Mouse (Mus musculus): ENCODE measurements around the gene Rapgef5. TPM values are rescaled to one million over a fixed set of nuclear protein-coding genes. Genes with fewer than 3 reads are reported as not detected.

The Rapgef5 gene
- polyA plus RNA-seq, 1 experiment from 2014 or later: 10.4 TPM

- no peaks in the 10 kb centered on the region for H3K9me3 ChIP-seq (ENCODE audit: control insufficient read depth, low read length)
- peaks cover 14% of the 10 kb centered on the region for H3K4me1 ChIP-seq (ENCODE audit: control insufficient read depth, insufficient read depth, low read length)
- no peak overlapping the region for H3K4me2 ChIP-seq
- 19% methylated on average over 3 of the region's 3 CpGs for WGBS
- H3K9ac ChIP-seq (ENCODE audit: low read length): no peak overlapping the region
- H3K4me3 ChIP-seq (ENCODE audit: low read depth, low read length): no peak overlapping the region
- DNase-seq (ENCODE audit: low spot score, missing footprints) (no peak), ATAC-seq (ENCODE audit: low FRiP score) (no peak)
- H3K27me3 ChIP-seq (ENCODE audit: control insufficient read depth, insufficient read depth, low read length): no peaks in the 10 kb centered on the region
- no peaks in the 10 kb centered on the region for H3K36me3 ChIP-seq (ENCODE audit: control insufficient read depth, insufficient read depth, low read length)
- H3K27ac ChIP-seq (ENCODE audit: low read depth, low read length): no peak overlapping the region
Measured at GRCm38 (mm10) chr12:117684788-117685187, 168.5 kb downstream of the Rapgef5 start.

- Histone ChIP-seq H3K27ac (ENCODE audit: low read depth, low read length) (no peak overlapping the region), H3K4me3 (ENCODE audit: low read depth, low read length) (no peak overlapping the region), H3K4me1 (ENCODE audit: control insufficient read depth, insufficient read depth, low read length) (peaks cover 16% of the 10 kb centered on the region), H3K4me2 (no peak overlapping the region), H3K27me3 (ENCODE audit: control insufficient read depth, insufficient read depth, low read length) (no peaks in the 10 kb centered on the region), H3K9ac (ENCODE audit: low read length) (no peak overlapping the region), H3K36me3 (ENCODE audit: control insufficient read depth, insufficient read depth, low read length) (no peaks in the 10 kb centered on the region), H3K9me3 (ENCODE audit: control insufficient read depth, low read length) (no peaks in the 10 kb centered on the region)
- DNase-seq (ENCODE audit: low spot score, missing footprints) (no peak), ATAC-seq (ENCODE audit: low FRiP score) (no peak)
Measured at GRCm38 (mm10) chr12:117685336-117685735, 169.1 kb downstream of the Rapgef5 start.

GRCm38 (mm10) chr12:117686732-117687131 is 170.5 kb downstream of the Rapgef5 start:
- H3K36me3 ChIP-seq (ENCODE audit: control insufficient read depth, insufficient read depth, low read length): no peaks in the 10 kb centered on the region
- 49% methylated on average over 3 of the region's 3 CpGs for WGBS
- H3K9me3 ChIP-seq (ENCODE audit: control insufficient read depth, low read length): no peaks in the 10 kb centered on the region
- no peak for DNase-seq (ENCODE audit: low spot score, missing footprints)
- H3K27me3 ChIP-seq (ENCODE audit: control insufficient read depth, insufficient read depth, low read length): no peaks in the 10 kb centered on the region
- H3K4me3 ChIP-seq (ENCODE audit: low read depth, low read length): no peak overlapping the region
- no peak overlapping the region for H3K27ac ChIP-seq (ENCODE audit: low read depth, low read length)
- no peak overlapping the region for H3K4me2 ChIP-seq
- H3K9ac ChIP-seq (ENCODE audit: low read length): no peak overlapping the region
- ATAC-seq (ENCODE audit: low FRiP score): no peak
- peaks cover 16% of the 10 kb centered on the region for H3K4me1 ChIP-seq (ENCODE audit: control insufficient read depth, insufficient read depth, low read length)

- peak; percentile 97 for DNase-seq (ENCODE audit: low spot score, missing footprints)
- Histone ChIP-seq H3K36me3 (ENCODE audit: control insufficient read depth, insufficient read depth, low read length) (no peaks in the 10 kb centered on the region), H3K27me3 (ENCODE audit: control insufficient read depth, insufficient read depth, low read length) (no peaks in the 10 kb centered on the region), H3K4me1 (ENCODE audit: control insufficient read depth, insufficient read depth, low read length) (peaks cover 15% of the 10 kb centered on the region), H3K4me3 (ENCODE audit: low read depth, low read length) (peak overlapping the region; percentile 38), H3K9ac (ENCODE audit: low read length) (peak overlapping the region; percentile 39), H3K4me2 (peak overlapping the region; percentile 60), H3K27ac (ENCODE audit: low read depth, low read length) (peak overlapping the region; percentile 80), H3K9me3 (ENCODE audit: control insufficient read depth, low read length) (no peaks in the 10 kb centered on the region)
- peak; percentile 89 for ATAC-seq (ENCODE audit: low FRiP score)
- 3% methylated on average over 32 of the region's 32 CpGs for WGBS
Measured at GRCm38 (mm10) chr12:117688655-117689548, 172.6 kb downstream of the Rapgef5 start.

- H3K9me3 ChIP-seq (ENCODE audit: control insufficient read depth, low read length): no peaks in the 10 kb centered on the region
- WGBS: 78% methylated on average over 5 of the region's 5 CpGs
- no peak overlapping the region for H3K4me2 ChIP-seq
- peaks cover 5% of the 10 kb centered on the region for H3K4me1 ChIP-seq (ENCODE audit: control insufficient read depth, insufficient read depth, low read length)
- H3K4me3 ChIP-seq (ENCODE audit: low read depth, low read length): no peak overlapping the region
- no peaks in the 10 kb centered on the region for H3K27me3 ChIP-seq (ENCODE audit: control insufficient read depth, insufficient read depth, low read length)
- ATAC-seq (ENCODE audit: low FRiP score) (no peak), DNase-seq (ENCODE audit: low spot score, missing footprints) (no peak)
- no peaks in the 10 kb centered on the region for H3K36me3 ChIP-seq (ENCODE audit: control insufficient read depth, insufficient read depth, low read length)
- H3K9ac ChIP-seq (ENCODE audit: low read length): no peak overlapping the region
- H3K27ac ChIP-seq (ENCODE audit: low read depth, low read length): no peak overlapping the region
Measured at GRCm38 (mm10) chr12:117691336-117691735, 175.1 kb downstream of the Rapgef5 start.

- Histone ChIP-seq H3K9me3 (ENCODE audit: control insufficient read depth, low read length) (no peaks in the 10 kb centered on the region), H3K27me3 (ENCODE audit: control insufficient read depth, insufficient read depth, low read length) (no peaks in the 10 kb centered on the region), H3K36me3 (ENCODE audit: control insufficient read depth, insufficient read depth, low read length) (no peaks in the 10 kb centered on the region), H3K4me1 (ENCODE audit: control insufficient read depth, insufficient read depth, low read length) (peaks cover 5% of the 10 kb centered on the region), H3K4me3 (ENCODE audit: low read depth, low read length) (no peak overlapping the region), H3K9ac (ENCODE audit: low read length) (no peak overlapping the region), H3K4me2 (no peak overlapping the region), H3K27ac (ENCODE audit: low read depth, low read length) (no peak overlapping the region)
- WGBS: 33% methylated on average over 1 of the region's 1 CpGs
- DNase-seq (ENCODE audit: low spot score, missing footprints) (no peak), ATAC-seq (ENCODE audit: low FRiP score) (no peak)
Measured at GRCm38 (mm10) chr12:117692775-117693174, 176.5 kb downstream of the Rapgef5 start.

- H3K36me3 ChIP-seq (ENCODE audit: control insufficient read depth, insufficient read depth, low read length): no peaks in the 10 kb centered on the region
Measured at GRCm38 (mm10) chr12:117699950-117700665, 183.8 kb downstream of the Rapgef5 start.

GRCm38 (mm10) chr12:117700927-117701326 is 184.6 kb downstream of the Rapgef5 start:
- H3K27me3 ChIP-seq (ENCODE audit: control insufficient read depth, insufficient read depth, low read length): no peaks in the 10 kb centered on the region
- H3K9me3 ChIP-seq (ENCODE audit: control insufficient read depth, low read length): no peaks in the 10 kb centered on the region
- no peaks in the 10 kb centered on the region for H3K4me1 ChIP-seq (ENCODE audit: control insufficient read depth, insufficient read depth, low read length)
- no peaks in the 10 kb centered on the region for H3K36me3 ChIP-seq (ENCODE audit: control insufficient read depth, insufficient read depth, low read length)
- ATAC-seq (ENCODE audit: low FRiP score): no peak
- H3K9ac ChIP-seq (ENCODE audit: low read length): no peak overlapping the region
- WGBS: 88% methylated on average over 6 of the region's 6 CpGs
- H3K27ac ChIP-seq (ENCODE audit: low read depth, low read length): no peak overlapping the region
- peak; percentile 51 for DNase-seq (ENCODE audit: low spot score, missing footprints)
- H3K4me3 ChIP-seq (ENCODE audit: low read depth, low read length): no peak overlapping the region
- H3K4me2 ChIP-seq: no peak overlapping the region

More at GRCm38 (mm10) chr12:117699950-117700665, 183.8 kb downstream of the Rapgef5 start:
- Histone ChIP-seq H3K9ac (ENCODE audit: low read length) (no peak overlapping the region), H3K4me1 (ENCODE audit: control insufficient read depth, insufficient read depth, low read length) (no peaks in the 10 kb centered on the region), H3K27me3 (ENCODE audit: control insufficient read depth, insufficient read depth, low read length) (no peaks in the 10 kb centered on the region), H3K4me2 (no peak overlapping the region), H3K4me3 (ENCODE audit: low read depth, low read length) (no peak overlapping the region), H3K9me3 (ENCODE audit: control insufficient read depth, low read length) (no peaks in the 10 kb centered on the region), H3K27ac (ENCODE audit: low read depth, low read length) (no peak overlapping the region)
- 89% methylated on average over 3 of the region's 3 CpGs for WGBS
- ATAC-seq (ENCODE audit: low FRiP score) (no peak), DNase-seq (ENCODE audit: low spot score, missing footprints) (no peak)

- DNase-seq (ENCODE audit: low spot score, missing footprints): peak; percentile 77
Measured at GRCm38 (mm10) chr12:117702291-117702690, 186.0 kb downstream of the Rapgef5 start.

More at GRCm38 (mm10) chr12:117702291-117702690, 186.0 kb downstream of the Rapgef5 start:
- ATAC-seq (ENCODE audit: low FRiP score): no peak
- Histone ChIP-seq H3K27ac (ENCODE audit: low read depth, low read length) (no peak overlapping the region), H3K36me3 (ENCODE audit: control insufficient read depth, insufficient read depth, low read length) (no peaks in the 10 kb centered on the region), H3K4me2 (no peak overlapping the region), H3K27me3 (ENCODE audit: control insufficient read depth, insufficient read depth, low read length) (no peaks in the 10 kb centered on the region), H3K9me3 (ENCODE audit: control insufficient read depth, low read length) (no peaks in the 10 kb centered on the region), H3K4me1 (ENCODE audit: control insufficient read depth, insufficient read depth, low read length) (no peaks in the 10 kb centered on the region), H3K4me3 (ENCODE audit: low read depth, low read length) (no peak overlapping the region), H3K9ac (ENCODE audit: low read length) (no peak overlapping the region)
- 83% methylated on average over 8 of the region's 8 CpGs for WGBS
